Mouse (Mus musculus): ENCODE data around the gene Trmt2a. TPM values are rescaled to one million over a fixed set of nuclear protein-coding genes. Genes with fewer than 3 reads are reported as not detected.
A peak's percentile ranks its signal among the peaks of the same experiment; 100 is the strongest.

The Trmt2a gene
- total and polyA plus RNA-seq, 3 experiments = 72.5 to 107 (median 91.4) TPM

DNA sequence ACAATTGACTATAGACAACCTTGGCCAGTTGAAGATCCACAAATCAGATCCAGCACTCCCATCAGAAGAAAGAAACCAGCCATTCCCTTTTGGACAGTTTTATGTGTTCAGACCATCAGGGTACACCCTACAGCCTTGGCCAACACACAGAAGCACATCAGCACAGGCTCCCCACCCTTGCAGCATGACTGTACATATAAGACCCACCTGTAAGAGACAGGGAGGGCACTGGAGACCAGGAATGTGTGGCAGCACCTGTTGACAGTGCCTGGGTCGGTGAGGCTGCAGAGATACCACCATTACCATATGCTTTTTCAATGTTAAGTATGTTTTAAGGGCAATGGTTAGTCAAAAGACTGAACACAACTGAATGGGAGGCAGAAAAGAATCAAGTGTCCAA, 5.4 kb downstream of the Trmt2a start:
- TF ChIP-seq TAL1 (conservative IDR thresholded peaks at IDR 0.05; ENCODE audit: low read depth, low read length) = no peak
- no peak for TF ChIP-seq GATA2 (IDR thresholded peaks at IDR 0.05; ENCODE audit: borderline replicate concordance, low read depth, low read length)
- no peak for TF ChIP-seq CTCF (IDR thresholded peaks at IDR 0.05; ENCODE audit: low read depth, low read length)
- TF ChIP-seq GATA1 (IDR thresholded peaks at IDR 0.05; ENCODE audit: borderline replicate concordance, low read length) = no peak
- no peak; the same call in 1 of the 2 replicates for TF ChIP-seq POLR2AphosphoS5 (IDR thresholded peaks at IDR 0.05; ENCODE audit: insufficient replicate concordance, low read depth, low read length)
- Histone ChIP-seq H3K27me3 (ENCODE audit: insufficient read depth, low read length) (no peaks in the 10 kb centered on the region), H3K36me3 (replicated peaks) (peaks cover 92% of the 10 kb centered on the region), H3K4me3 (ENCODE audit: low read depth, low read length) (no peak overlapping the region), H3K4me1 (ENCODE audit: insufficient read depth, low read depth, low read length) (peaks cover 54% of the 10 kb centered on the region), H3K9me3 (replicated peaks) (no peaks in the 10 kb centered on the region)
- no peak for ATAC-seq (ENCODE audit: extremely low read depth, insufficient number of reproducible peaks, low FRiP score, poor library complexity, severe bottlenecking)
- no peak for DNase-seq (ENCODE audit: low spot score)

GRCm38 (mm10) chr16:18258221-18258620, 9.7 kb downstream of the Trmt2a start, which contains the start of gene Gm49776:
TSS of gene Gm49776 (minus strand) at chr16:18258321.
- H3K27me3 ChIP-seq (ENCODE audit: insufficient read depth, low read length) = no peaks in the 10 kb centered on the region
- no peaks in the 10 kb centered on the region for H3K9me3 ChIP-seq (replicated peaks)
- no peak within 1 kb of the TSS for H3K4me3 ChIP-seq (ENCODE audit: low read depth, low read length)
- ATAC-seq (ENCODE audit: extremely low read depth, insufficient number of reproducible peaks, low FRiP score, poor library complexity, severe bottlenecking) (no peak), DNase-seq (ENCODE audit: low spot score) (no peak)
- peaks cover 17% of the 10 kb centered on the region for H3K4me1 ChIP-seq (ENCODE audit: insufficient read depth, low read depth, low read length)
- TF ChIP-seq POLR2AphosphoS5 (IDR thresholded peaks at IDR 0.05; ENCODE audit: insufficient replicate concordance, low read depth, low read length) (no peak), GATA1 (IDR thresholded peaks at IDR 0.05; ENCODE audit: borderline replicate concordance, low read length) (no peak), TAL1 (conservative IDR thresholded peaks at IDR 0.05; ENCODE audit: low read depth, low read length) (no peak), CTCF (IDR thresholded peaks at IDR 0.05; ENCODE audit: low read depth, low read length) (no peak), GATA2 (IDR thresholded peaks at IDR 0.05; ENCODE audit: borderline replicate concordance, low read depth, low read length) (no peak)
- H3K36me3 ChIP-seq (replicated peaks) = peaks cover 93% of the 10 kb centered on the region

GRCm38 (mm10) chr16:18265024-18265423, 16.5 kb downstream of the Trmt2a start:
- no peaks in the 10 kb centered on the region; the same call in 1 of the 2 replicates for H3K4me1 ChIP-seq (ENCODE audit: insufficient read depth, low read depth, low read length)
- no peaks in the 10 kb centered on the region for H3K9me3 ChIP-seq (replicated peaks)
- DNase-seq (ENCODE audit: low spot score) (no peak), ATAC-seq (ENCODE audit: extremely low read depth, insufficient number of reproducible peaks, low FRiP score, poor library complexity, severe bottlenecking) (no peak)
- TF ChIP-seq GATA2 (IDR thresholded peaks at IDR 0.05; ENCODE audit: borderline replicate concordance, low read depth, low read length) (no peak), CTCF (IDR thresholded peaks at IDR 0.05; ENCODE audit: low read depth, low read length) (no peak), POLR2AphosphoS5 (IDR thresholded peaks at IDR 0.05; ENCODE audit: insufficient replicate concordance, low read depth, low read length) (no peak), GATA1 (IDR thresholded peaks at IDR 0.05; ENCODE audit: borderline replicate concordance, low read length) (no peak), TAL1 (conservative IDR thresholded peaks at IDR 0.05; ENCODE audit: low read depth, low read length) (no peak)
- peaks cover 92% of the 10 kb centered on the region for H3K36me3 ChIP-seq (replicated peaks)
- H3K4me3 ChIP-seq (ENCODE audit: low read depth, low read length) = no peak overlapping the region
- H3K27me3 ChIP-seq (ENCODE audit: insufficient read depth, low read length) = no peaks in the 10 kb centered on the region

DNA sequence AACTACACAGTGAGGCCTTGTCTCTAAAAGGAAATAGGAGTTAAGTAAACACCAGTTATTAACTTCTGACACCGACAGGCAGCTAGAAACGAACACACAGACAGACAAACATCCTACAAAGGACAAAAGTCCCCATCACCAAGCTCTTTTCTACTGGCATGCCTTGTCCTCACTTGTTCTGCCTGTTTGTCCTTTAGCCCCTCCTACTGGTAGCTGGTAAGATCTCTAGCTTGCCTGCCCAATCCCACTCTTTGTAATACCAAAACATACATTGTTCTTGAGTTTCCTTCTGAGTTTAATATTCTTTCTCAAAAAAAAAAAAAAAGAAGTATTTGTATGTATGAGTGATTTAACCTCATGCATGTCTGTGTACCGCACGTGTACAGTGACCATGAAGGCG, 19.7 kb downstream of the Trmt2a start:
- no peak for DNase-seq (ENCODE audit: low spot score)
- H3K9me3 ChIP-seq (replicated peaks) = no peaks in the 10 kb centered on the region
- TF ChIP-seq POLR2AphosphoS5 (IDR thresholded peaks at IDR 0.05; ENCODE audit: insufficient replicate concordance, low read depth, low read length) = no peak
- TF ChIP-seq CTCF (IDR thresholded peaks at IDR 0.05; ENCODE audit: low read depth, low read length) = no peak
- no peak for TF ChIP-seq GATA2 (IDR thresholded peaks at IDR 0.05; ENCODE audit: borderline replicate concordance, low read depth, low read length)

DNA sequence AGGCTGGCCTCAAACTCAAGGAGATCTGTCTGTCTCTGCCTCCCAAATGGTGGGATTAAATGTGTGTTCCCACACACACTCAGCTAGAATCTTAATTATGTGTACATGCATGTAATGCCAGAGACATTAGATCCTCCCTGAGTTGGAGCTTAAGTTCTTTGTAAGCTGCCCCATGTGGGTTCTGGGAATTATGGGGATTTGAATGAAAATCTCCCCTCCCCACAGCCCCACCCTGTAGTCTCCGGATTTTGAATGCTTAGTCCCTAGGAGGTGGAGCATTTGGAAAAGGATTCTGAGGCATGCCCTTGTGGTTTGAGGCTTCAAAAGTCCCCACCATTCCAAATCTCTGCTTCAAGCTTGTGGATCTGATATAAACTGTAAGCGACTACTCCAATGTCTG, 26.7 kb downstream of the Trmt2a start:
- TF ChIP-seq CTCF (IDR thresholded peaks at IDR 0.05; ENCODE audit: low read depth, low read length) (no peak), GATA2 (IDR thresholded peaks at IDR 0.05; ENCODE audit: borderline replicate concordance, low read depth, low read length) (no peak), TAL1 (conservative IDR thresholded peaks at IDR 0.05; ENCODE audit: low read depth, low read length) (no peak)
- H3K9me3 ChIP-seq (replicated peaks) = no peaks in the 10 kb centered on the region
- peaks cover 7% of the 10 kb centered on the region; the same call in 1 of the 2 replicates for H3K4me1 ChIP-seq (ENCODE audit: insufficient read depth, low read depth, low read length)
- peaks cover 93% of the 10 kb centered on the region for H3K36me3 ChIP-seq (replicated peaks)
- H3K4me3 ChIP-seq (ENCODE audit: low read depth, low read length) = no peak overlapping the region
- DNase-seq (ENCODE audit: low spot score) = no peak
- H3K27me3 ChIP-seq (ENCODE audit: insufficient read depth, low read length) = no peaks in the 10 kb centered on the region
- no peak for ATAC-seq (ENCODE audit: extremely low read depth, insufficient number of reproducible peaks, low FRiP score, poor library complexity, severe bottlenecking)

More for the DNA sequence above, 19.7 kb downstream of the Trmt2a start:
- Histone ChIP-seq H3K4me3 (ENCODE audit: low read depth, low read length) (no peak overlapping the region), H3K27me3 (ENCODE audit: insufficient read depth, low read length) (no peaks in the 10 kb centered on the region), H3K4me1 (ENCODE audit: insufficient read depth, low read depth, low read length) (no peaks in the 10 kb centered on the region; the same call in 1 of the 2 replicates), H3K36me3 (replicated peaks) (peaks cover 93% of the 10 kb centered on the region)
- ATAC-seq (ENCODE audit: extremely low read depth, insufficient number of reproducible peaks, low FRiP score, poor library complexity, severe bottlenecking) = no peak

DNA sequence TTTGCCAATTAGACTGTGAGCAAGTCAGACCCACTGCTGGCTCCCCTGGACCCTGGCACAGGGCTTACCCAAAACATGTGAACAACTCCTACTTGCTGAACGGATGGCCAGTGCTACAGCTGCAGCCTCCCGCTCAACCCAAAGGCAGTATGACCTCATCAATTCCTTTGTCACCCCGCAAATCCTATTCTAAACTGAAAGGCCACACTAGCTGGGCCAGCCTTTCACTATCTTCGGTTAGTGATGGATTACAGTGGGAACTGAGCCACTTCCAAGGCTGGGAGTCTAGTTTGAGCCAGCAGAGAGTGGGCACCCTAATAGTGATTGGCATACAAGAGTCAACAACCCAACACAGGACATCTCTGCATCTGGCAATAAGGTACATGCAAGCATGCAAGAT, 39.7 kb downstream of the Trmt2a start:
- DNase-seq (ENCODE audit: low spot score) (no peak), ATAC-seq (ENCODE audit: extremely low read depth, insufficient number of reproducible peaks, low FRiP score, poor library complexity, severe bottlenecking) (no peak)
- Histone ChIP-seq H3K4me3 (ENCODE audit: low read depth, low read length) (peak overlapping the region; percentile 90), H3K9me3 (replicated peaks) (no peaks in the 10 kb centered on the region), H3K36me3 (replicated peaks) (peaks cover 49% of the 10 kb centered on the region), H3K4me1 (ENCODE audit: insufficient read depth, low read depth, low read length) (peaks cover 43% of the 10 kb centered on the region), H3K27me3 (ENCODE audit: insufficient read depth, low read length) (no peaks in the 10 kb centered on the region)
- TF ChIP-seq GATA1 (IDR thresholded peaks at IDR 0.05; ENCODE audit: borderline replicate concordance, low read length) (no peak), POLR2AphosphoS5 (IDR thresholded peaks at IDR 0.05; ENCODE audit: insufficient replicate concordance, low read depth, low read length) (no peak), TAL1 (conservative IDR thresholded peaks at IDR 0.05; ENCODE audit: low read depth, low read length) (no peak), CTCF (IDR thresholded peaks at IDR 0.05; ENCODE audit: low read depth, low read length) (no peak), GATA2 (IDR thresholded peaks at IDR 0.05; ENCODE audit: borderline replicate concordance, low read depth, low read length) (no peak)

Measured in G1E (cell line).